Mouse (Mus musculus) adrenal gland, postnatal 25 days (tissue): ENCODE results near the gene Pdha2. TPM values are rescaled to one million over a fixed set of nuclear protein-coding genes. Genes with fewer than 3 reads are reported as not detected.

Experiments used
- DNase-seq: peaks from one replicate; pipeline ENCODE4 v3.0.0; 2021; ENCODE audit warnings: mixed read lengths
- long read RNA-seq: library from polyadenylated mRNA; stranded (forward); transcript quantifications from one replicate; pipeline ENCODE4 v2.0.0, GENCODE M21; 2021
- total RNA-seq: library from RNA; stranded (reverse); gene quantifications from 2 replicates; pipeline ENCODE4 v1.2.3, GENCODE M21; 2021

The Pdha2 gene
- total RNA-seq = not detected in 2 replicates
- long read RNA-seq = 0 reads

- no peak for DNase-seq
These were observed at the start of gene Pdha2 for GRCm38 (mm10) chr3:141212255-141212654. TSS of gene Pdha2 (minus strand) at chr3:141212355.

- DNase-seq = no peak
These were observed 48.4 kb upstream of the Pdha2 start for GRCm38 (mm10) chr3:141260518-141260917.

GRCm38 (mm10) chr3:141251440-141251839 lies 39.3 kb upstream of the Pdha2 start:
- no peak for DNase-seq

- DNase-seq = no peak
These were observed 32.7 kb upstream of the Pdha2 start for GRCm38 (mm10) chr3:141244725-141245298.

- DNase-seq = no peak
These were observed 25.9 kb upstream of the Pdha2 start for GRCm38 (mm10) chr3:141238071-141238470.

- DNase-seq = no peak
These were observed 17.0 kb upstream of the Pdha2 start for GRCm38 (mm10) chr3:141229148-141229547.

- no peak for DNase-seq
These were observed 10.2 kb upstream of the Pdha2 start for GRCm38 (mm10) chr3:141222339-141222738.

GRCm38 (mm10) chr3:141218561-141218960 lies 6.4 kb upstream of the Pdha2 start:
- DNase-seq = no peak

- DNase-seq = no peak
These were observed 4.8 kb upstream of the Pdha2 start for GRCm38 (mm10) chr3:141216999-141217398.

- no peak for DNase-seq
These were observed 4.1 kb upstream of the Pdha2 start for GRCm38 (mm10) chr3:141216237-141216636.

- no peak for DNase-seq
These were observed 2.6 kb upstream of the Pdha2 start for GRCm38 (mm10) chr3:141214789-141215188.

- DNase-seq = no peak
These were observed 2.0 kb upstream of the Pdha2 start for GRCm38 (mm10) chr3:141214197-141214596.

GRCm38 (mm10) chr3:141211644-141212043 lies 511 bp downstream of the Pdha2 start:
- DNase-seq = no peak

- no peak for DNase-seq
These were observed 10.4 kb downstream of the Pdha2 start for GRCm38 (mm10) chr3:141201766-141202165.

GRCm38 (mm10) chr3:141197308-141197861 lies 14.8 kb downstream of the Pdha2 start:
- DNase-seq = no peak

- no peak for DNase-seq
These were observed 20.5 kb downstream of the Pdha2 start for GRCm38 (mm10) chr3:141191653-141192052.

GRCm38 (mm10) chr3:141190429-141190828 lies 21.7 kb downstream of the Pdha2 start:
- no peak for DNase-seq

GRCm38 (mm10) chr3:141160986-141161385 lies 51.2 kb downstream of the Pdha2 start:
- DNase-seq = no peak
